Mouse (Mus musculus) cerebellum, postnatal 36 days (tissue): ENCODE data around the gene Prss46.

Source experiments
- DNase-seq, 2 experiments: peaks; one replicate each; pipeline ENCODE4 v3.0.0; 2021 to 2022; ENCODE audit warnings: mixed read lengths in 2 of 2

Prss46 gene

DNA sequence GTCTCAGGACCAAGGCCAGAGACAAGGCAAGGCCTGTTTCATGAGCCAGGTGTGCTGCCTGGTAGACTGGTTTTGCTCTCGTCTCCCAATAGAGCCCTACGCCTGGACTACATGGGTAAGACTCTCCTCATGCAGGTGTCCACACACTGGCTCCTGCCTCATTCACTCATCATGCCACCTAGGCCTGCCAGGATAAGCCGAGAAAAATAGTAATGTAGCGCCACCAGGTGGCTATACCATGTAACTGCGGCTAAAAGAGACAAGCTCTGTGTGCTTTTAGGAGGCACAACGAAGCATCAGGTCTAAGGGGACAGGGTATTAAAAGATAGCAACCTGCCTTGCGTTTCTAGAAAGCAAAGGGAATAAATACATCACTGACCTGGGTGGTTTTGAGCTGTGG lies 26.7 kb downstream of the Prss46 start:
- peak; percentile 58 to 66 for DNase-seq

DNA sequence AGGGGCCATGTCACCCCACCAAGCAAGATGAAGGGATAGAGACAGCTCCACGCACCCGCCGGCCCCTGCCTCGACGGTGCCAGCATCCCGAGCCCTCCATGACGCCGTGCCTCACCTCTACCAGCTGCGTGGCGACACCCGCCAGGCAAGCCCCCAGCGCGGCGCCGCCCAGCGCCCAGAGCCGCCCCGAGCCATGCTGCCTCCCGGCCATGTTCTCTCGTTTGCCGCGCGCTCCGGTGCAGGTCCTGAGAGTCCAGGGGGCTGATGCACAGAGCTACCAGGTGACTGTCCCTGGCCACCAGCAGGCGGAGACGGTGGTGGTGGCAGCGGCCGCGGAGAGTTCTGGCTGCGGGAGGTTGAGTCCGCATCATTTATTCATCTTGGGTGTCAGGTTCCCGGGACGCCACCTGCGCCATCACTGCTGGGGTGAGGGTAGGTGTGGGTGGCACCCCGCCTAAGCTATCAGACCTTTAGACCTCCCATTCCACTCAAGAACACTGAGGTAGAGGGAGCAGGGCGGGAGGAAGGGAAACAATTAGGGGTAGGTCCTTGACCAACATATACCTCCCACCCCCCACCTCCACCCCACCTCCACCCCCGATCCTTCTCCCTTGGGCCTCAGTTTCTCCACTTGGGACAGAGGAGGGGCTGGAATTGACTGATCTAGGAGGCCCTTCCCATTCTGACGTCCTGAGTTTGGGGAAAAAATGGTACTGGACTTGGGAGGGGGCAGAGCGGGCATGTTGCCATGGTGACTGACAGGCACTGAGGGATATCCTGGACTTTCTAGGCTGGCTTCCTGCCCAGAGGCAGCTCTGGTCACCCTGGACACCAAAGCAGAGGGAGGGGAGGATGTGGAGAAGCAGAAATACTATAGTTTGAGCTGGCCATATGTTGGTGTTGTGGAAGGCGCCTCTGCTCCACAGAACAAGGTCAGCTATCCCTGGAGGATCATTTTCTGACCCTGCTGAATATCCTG lies 29.7 kb downstream of the Prss46 start:
- DNase-seq: no peak

DNA sequence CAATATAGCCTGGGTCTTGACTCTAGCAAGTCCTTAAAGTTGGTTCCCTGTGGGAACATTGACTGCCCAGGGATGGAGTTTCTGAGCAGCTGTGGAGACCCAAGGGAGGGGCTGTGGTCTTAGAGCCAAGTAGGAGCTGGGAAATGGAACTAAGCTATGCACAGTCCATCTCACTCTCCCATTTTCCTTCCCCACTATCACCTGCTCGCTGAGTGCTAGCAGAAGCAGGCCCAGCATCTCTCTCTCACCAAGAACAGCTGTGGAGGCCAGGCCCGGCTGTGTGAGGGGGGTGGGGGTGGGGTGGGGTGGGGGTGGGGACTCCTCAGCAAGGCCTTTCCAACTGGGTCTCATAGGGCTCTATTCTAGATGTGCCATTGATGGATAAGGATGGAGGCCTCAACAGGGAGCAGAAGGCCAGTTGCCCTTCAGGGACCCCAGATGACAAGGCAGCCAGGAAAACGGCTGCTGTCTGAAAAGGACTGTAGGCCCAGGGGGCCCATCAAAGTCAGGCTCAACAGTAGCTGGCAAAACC lies 30.4 kb downstream of the Prss46 start:
- no peak for DNase-seq

DNA sequence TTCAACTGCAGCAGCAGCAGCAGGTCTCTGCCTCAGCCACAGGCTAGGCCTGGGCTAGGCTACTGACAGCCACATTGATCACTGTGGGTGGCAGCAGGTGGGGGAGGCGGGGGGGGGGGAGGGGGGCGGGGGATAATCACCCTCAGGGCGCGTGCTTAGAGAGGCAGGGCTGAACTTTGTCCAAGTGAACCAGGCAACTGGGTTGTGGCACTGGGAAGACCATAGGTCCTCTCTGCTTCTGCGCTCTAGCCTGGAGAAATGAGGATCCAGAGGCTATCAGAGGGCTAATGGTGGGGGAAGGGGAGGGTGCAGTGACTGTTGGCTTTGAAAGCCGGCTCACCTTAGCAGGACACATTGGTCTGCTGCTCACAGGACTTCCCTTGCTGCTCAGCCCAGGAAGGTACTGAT lies 31.0 kb downstream of the Prss46 start:
- no peak for DNase-seq

DNA sequence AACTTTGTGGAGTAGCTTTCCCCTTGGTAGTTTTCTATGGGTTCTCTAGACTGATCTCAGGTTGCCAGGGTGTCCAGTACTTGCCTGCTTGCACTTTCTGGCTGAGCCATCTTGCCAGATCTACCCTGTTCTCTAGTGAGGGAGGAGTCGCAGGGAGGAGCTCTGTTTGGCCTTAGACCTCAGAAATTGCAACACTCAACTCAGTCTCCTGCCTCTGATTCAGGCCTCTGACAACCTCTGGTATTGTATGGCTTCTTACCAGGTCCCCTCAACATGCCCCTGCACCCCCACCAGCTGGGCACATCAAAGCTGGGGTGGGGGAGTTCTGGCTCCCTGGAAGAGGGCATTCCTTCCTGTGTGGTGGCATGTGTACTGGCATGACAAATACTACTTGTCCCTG lies 33.0 kb downstream of the Prss46 start:
- DNase-seq: no peak

DNA sequence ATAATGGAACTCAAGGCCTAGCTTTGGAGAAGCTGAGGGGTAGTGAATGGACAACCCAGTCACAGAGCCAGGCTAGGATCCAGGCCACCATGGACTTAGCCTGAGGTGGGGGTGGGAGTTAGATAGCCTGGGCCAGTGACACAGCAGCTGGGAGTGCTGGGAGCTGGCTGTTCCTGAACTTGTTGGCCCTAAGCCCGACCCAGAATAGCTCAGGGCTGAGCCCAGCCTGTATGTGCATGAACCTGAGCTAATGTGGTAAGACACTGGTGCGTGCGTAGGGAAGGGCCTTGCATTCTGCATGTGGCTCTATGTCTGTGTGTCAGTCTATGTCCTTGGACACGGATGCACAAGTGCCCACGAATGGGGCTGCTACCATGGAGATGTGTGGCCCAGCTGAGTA lies 33.6 kb downstream of the Prss46 start:
- no peak for DNase-seq

DNA sequence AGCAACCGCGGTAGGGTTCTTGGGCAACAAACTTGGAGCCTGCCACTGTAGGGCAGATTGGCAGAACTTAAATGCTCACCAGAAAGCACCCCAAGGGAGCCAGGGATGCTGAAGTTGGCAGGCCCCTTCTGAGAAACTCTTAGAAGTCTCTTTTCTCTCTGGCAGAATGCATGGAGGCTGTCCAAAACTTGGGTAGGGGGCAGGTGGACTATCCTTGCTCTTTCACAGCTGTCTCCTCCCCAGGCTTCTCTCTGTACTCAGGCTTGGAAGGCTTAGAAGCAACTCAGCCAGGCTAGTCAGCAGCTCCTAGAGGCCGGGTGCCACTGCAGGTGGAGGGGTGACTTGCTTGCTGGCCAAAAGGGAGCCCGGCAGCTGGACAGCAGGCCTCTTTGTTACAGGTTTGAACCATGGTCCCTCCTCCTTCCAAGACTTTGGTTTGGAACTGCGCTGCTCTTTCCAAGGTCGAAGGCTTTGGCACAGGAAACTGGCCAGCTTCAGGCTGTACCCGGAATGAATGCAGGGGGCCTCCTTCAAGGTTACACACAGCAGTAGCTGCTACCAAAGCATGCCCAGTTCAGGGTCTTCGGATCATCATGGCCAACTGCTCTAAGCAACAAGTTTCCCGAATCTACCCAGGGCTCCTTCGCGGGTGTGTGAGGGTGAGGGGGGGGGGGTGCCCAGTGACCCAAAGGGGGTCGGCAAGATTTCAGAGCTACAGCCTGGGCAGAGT lies 35.0 kb downstream of the Prss46 start, which contains the start of gene Als2cl:
Als2cl (plus strand) TSS at position 680 of the 730 bp plus-strand sequence.
- no peak for DNase-seq

DNA sequence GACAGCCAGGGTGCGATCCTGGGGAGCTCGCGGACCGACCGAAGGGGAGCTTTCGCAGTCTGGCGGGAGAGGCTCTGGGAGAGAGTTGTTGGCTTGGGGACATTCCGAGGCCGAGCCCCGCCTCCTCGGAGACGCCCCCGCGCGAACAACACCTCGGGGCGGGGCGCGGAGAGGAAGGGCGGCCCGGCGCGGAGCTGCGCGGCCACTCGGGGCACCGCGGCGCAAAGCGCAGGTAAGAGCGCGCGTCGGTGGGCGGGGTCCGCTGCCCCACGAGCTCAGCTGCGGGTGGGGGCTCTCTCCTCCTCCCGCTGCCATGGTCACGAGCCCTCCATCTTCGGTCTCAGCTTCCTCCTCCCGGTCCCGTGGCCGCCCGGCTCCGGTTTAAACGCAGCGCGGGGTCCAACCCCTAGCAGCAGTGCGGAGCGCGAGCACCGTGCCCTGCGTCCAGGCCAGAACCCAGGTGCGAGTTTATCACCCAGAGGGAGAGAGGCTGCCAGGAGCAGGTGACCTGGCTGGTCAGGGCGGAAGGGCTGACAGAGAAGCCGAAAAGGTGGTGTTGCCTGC lies 35.8 kb downstream of the Prss46 start, which contains the start of gene Tmie:
Tmie (minus strand) TSS at position 116 of the 564 bp plus-strand sequence.
- DNase-seq: no peak

DNA sequence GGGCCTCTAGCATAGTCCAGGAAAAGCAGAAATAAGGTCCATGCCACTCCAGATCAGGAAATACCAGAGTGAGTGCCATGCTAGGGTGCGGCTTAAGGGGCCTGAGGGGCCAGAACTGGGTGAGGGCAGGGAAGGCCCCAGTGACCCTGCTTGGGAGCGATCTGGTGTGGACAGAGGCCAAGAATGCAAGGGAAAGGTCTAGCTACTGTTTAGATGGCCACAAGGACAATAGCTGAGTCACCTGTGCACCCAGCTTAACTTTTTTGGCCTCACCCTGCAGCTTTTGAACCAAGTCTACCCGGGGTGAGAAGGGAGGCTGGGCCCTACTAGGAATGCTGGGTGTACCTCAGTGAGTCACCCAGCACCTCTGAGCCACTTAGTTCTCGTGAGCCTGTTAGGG lies 36.5 kb downstream of the Prss46 start:
- no peak for DNase-seq

DNA sequence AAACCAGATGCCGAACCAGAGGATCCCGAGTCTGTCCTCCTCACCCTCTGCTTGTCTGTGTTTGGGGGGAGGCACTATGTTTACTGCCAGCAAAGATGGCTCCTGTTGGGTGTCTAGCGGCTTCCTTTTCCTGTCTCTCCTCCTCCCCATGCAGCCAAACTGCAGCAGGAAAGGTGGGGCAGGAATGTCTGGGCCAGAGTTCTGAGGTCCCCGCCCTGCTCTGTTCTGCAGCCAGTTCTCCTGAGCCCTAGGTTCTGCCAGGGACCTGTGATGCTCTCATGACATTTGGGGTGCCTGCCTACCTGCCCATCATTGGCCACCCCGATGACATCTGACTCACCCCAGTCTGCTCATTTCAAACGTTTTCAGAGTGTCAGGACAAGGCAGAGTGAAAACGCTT lies 37.6 kb downstream of the Prss46 start:
- DNase-seq: no peak

DNA sequence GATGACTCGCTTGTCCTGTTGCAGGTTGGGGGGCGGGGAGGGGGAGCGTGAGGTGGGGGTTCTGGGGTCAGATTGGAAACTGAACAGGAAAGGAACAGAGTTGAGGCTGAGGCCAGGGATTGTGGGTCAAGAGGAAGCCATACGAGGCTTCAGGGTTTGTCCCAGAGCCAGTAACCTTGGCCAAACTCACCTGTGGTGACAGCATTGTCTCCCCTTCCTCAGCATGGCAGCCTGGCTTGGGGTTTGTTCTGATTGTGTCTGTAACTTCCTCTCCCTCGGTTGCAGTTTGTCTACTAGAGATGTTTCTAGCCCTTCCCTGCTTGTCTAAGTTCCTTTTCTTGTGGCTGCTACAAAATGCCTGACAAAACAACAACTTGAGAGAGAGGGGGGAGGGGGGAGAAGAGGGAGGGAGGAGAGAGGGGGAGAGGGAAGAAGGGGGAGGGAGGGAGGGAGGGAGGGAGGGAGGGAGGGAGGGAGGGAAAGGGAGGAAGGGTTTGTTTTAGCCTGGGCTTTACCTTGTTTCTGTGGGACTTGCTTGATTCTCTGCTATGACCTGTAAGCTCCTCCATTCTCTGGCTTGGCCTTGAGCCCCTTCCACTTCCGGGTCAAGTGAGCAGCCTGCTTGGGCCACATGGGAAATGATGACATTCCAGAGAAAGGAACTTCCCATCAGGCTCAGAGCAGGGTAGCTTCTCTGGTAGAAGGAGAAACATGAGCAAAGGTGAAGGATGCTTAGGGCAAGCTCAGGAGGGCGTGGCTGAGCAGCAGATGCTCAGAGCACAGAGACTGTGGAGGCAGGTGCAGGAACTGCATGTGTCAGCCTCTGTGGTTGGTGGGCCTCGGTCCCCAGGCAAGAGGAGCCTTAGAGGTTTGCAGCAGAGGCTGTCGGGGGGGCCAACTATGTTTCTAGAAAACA lies 43.3 kb downstream of the Prss46 start:
- DNase-seq: no peak

DNA sequence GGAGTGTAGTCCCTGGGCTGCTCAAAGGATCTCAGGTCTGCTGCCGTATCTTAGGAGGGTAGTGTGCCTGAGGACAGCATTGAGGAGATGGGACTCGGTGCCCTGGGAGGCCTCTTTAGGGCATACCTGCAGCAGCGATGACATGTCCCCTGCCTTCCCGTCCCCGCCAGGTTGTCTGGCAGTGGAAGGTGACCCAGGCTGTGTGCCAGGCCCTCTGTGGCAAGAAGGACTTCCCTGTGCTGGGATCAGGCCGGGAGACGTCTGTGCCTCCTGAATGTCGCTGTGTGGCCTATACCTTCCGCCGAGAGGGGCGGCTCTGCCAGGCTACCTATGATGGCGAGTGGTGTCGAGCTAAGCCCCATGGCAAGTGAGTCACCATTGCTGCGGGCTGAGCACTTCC lies 44.6 kb downstream of the Prss46 start:
- DNase-seq: no peak

DNA sequence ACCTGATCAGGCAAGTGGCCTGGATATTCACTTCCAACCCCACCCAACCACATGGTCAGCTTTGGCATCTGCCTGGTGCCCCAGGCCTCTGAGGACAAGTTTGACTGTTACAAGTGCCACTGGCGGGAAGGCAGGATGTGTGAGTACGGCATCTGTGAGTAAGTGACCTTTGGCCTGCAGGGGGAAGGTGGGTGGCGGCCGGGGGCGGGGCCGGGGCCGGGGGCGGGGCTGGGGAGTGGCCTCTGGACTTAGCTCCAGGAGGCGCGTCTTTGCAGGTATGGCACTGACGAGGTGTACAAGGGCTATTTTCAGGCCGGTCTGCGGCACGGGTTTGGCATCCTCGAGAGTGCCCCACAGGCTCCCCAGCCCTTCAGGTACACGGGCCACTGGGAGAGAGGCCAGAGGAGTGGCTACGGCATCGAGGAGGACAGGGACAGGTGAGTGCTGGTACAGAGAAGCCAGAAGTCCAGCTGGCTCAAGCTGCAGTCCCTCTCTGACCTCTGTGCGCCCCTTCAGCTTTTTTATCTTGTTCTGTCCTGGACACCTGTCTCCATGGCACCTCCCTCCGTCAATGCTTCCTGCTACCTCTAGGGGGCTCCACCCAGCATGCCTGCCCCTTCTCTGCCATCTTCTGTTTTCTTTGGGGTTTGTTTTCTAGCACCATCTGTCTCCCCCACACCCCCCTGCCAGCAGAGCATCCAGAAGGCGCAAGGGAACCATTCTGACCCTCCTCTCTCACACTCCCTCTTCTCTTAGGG lies 45.9 kb downstream of the Prss46 start:
- no peak for DNase-seq

DNA sequence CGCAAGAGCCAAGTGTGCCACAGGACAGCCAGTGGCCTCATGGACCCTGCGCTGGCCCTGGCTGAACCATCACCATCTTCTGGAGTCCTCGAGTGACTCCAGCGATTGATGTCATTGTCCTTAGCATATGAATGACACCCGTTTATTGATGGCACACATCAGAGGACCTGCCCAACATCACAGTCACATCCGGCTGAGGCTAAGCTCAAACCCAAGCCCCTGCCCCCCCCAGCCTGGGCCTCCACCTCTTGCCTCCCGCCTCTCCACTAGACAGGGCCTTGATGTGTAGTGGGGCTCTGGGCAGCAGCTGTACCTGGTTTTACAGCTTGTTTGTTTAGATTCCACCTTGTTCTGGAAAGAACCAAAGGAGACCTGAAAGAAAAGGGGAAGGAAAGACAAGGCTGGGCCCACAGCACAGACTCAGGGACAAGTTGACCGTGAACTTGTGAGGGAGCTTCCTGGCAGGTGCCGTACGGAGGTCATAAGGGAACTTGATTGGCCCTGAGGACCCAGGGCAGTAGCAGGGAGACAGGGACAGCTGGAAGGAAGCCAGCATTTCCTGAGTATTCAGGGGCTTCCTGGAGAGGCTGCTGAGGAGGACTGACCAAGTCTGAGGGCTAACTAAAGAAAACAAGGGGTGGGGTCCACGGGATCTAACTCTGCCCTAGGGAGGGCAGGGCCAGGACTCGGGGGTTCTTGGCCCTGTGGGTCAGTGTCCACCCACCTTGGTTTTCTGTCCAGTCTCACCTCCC lies 46.9 kb downstream of the Prss46 start:
- DNase-seq: no peak

DNA sequence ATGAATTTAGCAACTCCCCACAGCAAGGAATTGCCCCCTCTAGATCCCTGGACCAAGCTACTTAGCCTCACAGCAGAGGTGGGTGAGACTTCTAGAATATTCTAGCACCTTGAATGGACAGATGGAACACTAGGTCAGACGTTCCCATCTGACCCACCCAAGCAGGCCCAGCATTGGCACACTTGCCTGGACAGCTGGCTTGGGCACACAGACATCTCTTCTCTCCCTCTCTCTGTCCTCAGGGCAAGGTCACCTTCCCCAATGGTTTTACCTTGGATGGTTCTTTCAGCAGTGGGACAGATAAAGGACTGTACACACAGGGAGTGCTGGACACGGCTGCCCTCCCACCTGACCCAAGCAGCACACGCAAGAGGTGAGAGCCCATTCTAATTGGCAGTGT lies 48.2 kb downstream of the Prss46 start:
- no peak for DNase-seq

DNA sequence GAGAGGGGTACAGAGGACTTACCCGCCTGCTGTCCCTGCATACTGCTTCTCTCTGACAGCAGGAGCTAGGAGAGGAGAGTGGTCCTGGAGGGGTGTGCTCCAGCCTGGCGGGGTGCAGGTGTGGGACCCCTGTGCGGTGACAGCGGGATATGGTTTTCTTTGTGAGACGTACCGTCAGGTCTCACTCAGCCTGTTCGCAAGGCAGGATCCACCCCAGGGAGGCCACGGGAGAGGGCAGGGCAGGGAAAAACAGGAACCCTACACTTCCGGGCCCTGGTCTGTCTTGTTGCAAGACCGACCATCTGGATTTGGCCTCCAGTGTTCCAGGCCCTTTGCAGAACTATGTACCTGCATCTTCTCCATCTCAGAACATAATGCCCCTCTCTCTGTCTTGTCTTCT lies 49.1 kb downstream of the Prss46 start:
- no peak for DNase-seq

DNA sequence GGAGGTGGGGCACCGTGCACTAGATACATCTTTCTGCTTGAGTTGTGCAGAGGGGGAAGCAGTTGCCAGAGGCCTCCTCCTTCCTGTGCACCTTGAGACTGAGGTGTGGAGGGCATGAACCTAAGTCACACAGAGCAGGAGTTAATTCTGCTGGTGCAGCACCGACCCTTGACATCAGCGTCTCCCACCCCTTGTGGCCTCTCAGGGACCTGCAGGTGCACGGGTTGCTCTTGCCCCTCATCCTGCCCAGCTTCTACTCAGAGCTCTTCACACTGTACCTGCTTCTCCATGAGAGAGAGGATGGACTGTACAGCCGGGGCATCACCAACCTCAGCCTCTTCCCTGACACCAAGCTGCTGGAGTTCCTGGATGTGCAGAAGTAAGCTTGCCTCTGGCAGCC lies 51.2 kb downstream of the Prss46 start:
- DNase-seq: no peak

DNA sequence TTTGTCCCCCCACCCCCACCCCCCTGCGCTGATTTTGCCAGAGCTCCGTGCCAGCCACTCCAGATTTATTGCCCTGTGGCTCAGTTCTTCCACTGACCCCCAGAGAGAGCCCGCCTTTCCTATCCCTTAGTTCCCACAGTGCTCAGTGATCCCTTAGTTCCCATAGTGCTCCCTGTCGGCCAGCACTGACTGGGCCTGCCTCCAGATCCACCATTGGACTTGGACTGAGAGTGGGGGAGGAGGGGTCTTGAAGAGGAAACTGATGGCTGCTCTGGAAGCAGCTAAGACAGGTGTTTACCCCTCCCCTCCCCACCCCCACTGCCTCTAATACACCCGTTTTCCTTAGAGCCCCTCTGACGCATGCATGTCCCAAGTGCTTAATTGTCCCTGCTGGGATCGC lies 51.7 kb downstream of the Prss46 start:
- DNase-seq: no peak

DNA sequence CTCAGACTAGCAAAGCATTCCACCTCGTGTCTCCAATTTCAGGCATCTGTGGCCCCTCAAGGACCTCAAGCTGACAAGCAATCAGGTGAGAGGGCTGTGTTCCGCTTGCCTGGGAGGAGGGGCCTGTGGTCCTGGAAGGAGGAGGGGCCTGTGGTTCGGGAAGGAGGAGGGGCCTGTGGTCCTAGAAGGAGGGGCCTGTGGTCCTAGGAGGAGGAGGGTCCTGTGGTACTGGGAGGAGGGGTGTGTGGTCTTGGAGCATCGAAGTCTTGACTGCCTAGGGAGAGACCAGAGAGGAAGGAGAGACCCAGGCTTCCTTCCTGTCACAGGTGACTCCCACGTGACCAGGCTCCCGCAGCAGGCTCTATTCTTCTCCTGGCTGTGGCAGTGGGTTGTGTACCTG lies 52.3 kb downstream of the Prss46 start:
- no peak for DNase-seq

DNA sequence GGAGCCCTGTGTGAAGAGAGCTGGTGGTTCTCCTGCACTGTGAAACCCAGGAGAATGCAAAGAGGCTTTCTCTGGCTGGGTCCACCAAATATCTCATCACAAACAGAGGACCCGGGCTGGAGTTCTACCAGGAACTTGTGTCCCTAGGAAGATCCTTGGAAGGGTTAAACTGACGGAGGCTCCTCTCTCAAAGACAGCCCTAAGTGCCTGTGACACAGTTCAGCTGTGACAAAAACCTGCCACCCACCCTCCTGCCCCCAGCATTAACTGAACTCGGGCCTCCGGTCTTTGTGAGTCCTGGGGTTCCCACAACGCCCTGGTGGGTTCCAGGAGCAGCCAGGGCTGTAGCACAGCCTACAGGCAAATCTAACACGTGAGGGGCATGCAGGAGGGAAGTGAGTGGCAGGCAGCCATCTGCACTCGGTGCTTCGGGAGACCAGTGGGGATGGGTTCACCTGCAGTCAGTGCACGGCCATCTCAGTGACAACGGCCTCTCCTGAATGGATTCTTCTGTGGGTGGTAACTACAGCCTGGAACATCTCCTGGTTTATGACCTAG lies 55.2 kb downstream of the Prss46 start:
- no peak for DNase-seq
